20 mouse cellular contexts compared by ENCODE assay signal in genomic region chr5:149689860-149690259, GRCm38 (mm10). TPM values are rescaled to one million over a fixed set of nuclear protein-coding genes. Genes with fewer than 3 reads are reported as not detected.
DNase-seq lines count a peak whose midpoint lies in the region; ATAC-seq and TF ChIP-seq lines count a peak whose summit lies in the region.
"Had no signal": no experiment of that assay in that cellular context is flagged by ENCODE, and none has a peak within 500 bp of the region (broad histone marks: within the 10 kb centered on the region; RNA-seq: fewer than 3 reads in every experiment).

No protein-coding gene starts in this region.

- no peak for TF ChIP-seq CTCF in bone marrow macrophage, adult 2 months (IDR thresholded peaks at IDR 0.05; ENCODE audit: low read depth, low read length)

- peaks cover 7% of the 10 kb centered on the region; the same call in 1 of the 2 replicates for H3K4me1 ChIP-seq in hindbrain, embryonic 10.5 days (replicated peaks)
- no peaks in the 10 kb centered on the region for H3K4me1 ChIP-seq in hindbrain, embryonic 16.5 days (ENCODE audit: control insufficient read depth, insufficient read depth, low read depth, low read length)
- peaks cover 12% of the 10 kb centered on the region for H3K4me1 ChIP-seq in bone marrow macrophage, adult 2 months (ENCODE audit: control insufficient read depth, insufficient read depth, low read length)
- H3K4me1 ChIP-seq: heart, embryonic 12.5 days had no signal

- peak overlapping the region; percentile 12; the same call in 1 of the 2 replicates for H3K27ac ChIP-seq in hindbrain, embryonic 10.5 days
- H3K27ac ChIP-seq in hindbrain, embryonic 16.5 days (ENCODE audit: low read depth, low read length), result no peak overlapping the region
- peak overlapping the region; percentile 66 for H3K27ac ChIP-seq in bone marrow macrophage, adult 2 months (ENCODE audit: insufficient read depth, low read depth, low read length)
- 0 out of 2 replicates have a peak overlapping the region, but pooled peaks have one; percentile 8 for H3K27ac ChIP-seq in macrophage
- H3K27ac ChIP-seq: embryonic facial prominence, embryonic 10.5 days; heart, adult 2 months; hindbrain, embryonic 13.5 days had no signal

- DNase-seq in hindbrain, embryonic 10.5 days (ENCODE audit: low spot score), result no peak
- DNase-seq in A20 (ENCODE audit: low read depth, low spot score), result peak; percentile 70
- no peak for DNase-seq in B cell, adult 2 months
- no peak for DNase-seq in cerebellum, adult 8-10 months
- no peak for DNase-seq in heart, postnatal 14 days
- DNase-seq: adrenal gland, postnatal 10 days; cerebellum, adult 11-12 months; cerebellum, adult 9-11 months; cerebellum, postnatal 36 days; gastrocnemius, postnatal 36 days; heart, postnatal 36 days had no signal

- H3K79me2 ChIP-seq in macrophage (ENCODE audit: inconsistent target), result no peaks in the 10 kb centered on the region

- no peak overlapping the region for H3K4me2 ChIP-seq in hindbrain, embryonic 16.5 days (ENCODE audit: low read length)
- H3K4me2 ChIP-seq: heart, embryonic 12.5 days; hindbrain, embryonic 13.5 days had no signal

- intact Hi-C loops in heart, postnatal 14 days (cut with DNase I), result no loop called here

- H3K36me3 ChIP-seq in hindbrain, embryonic 10.5 days, result no peaks in the 10 kb centered on the region
- H3K36me3 ChIP-seq in hindbrain, embryonic 16.5 days (ENCODE audit: control insufficient read depth, insufficient read depth, low read length), result no peaks in the 10 kb centered on the region
- H3K36me3 ChIP-seq in macrophage (ENCODE audit: inconsistent target), result no peaks in the 10 kb centered on the region
- H3K36me3 ChIP-seq: heart, embryonic 12.5 days; hindbrain, embryonic 13.5 days had no signal

- ATAC-seq in hindbrain, embryonic 16.5 days, result no peak
- ATAC-seq: forebrain, embryonic 14.5 days; intestine, postnatal 0 days had no signal

- no peak overlapping the region for H3K9ac ChIP-seq in hindbrain, embryonic 16.5 days (ENCODE audit: low read depth, low read length)
- H3K9ac ChIP-seq: heart, embryonic 12.5 days; hindbrain, embryonic 13.5 days had no signal

- 74% methylated on average over 5 of the region's 5 CpGs for WGBS in hindbrain, embryonic 10.5 days
- WGBS in hindbrain, embryonic 16.5 days, result 80% methylated on average over 5 of the region's 5 CpGs
- 30% methylated on average over 5 of the region's 5 CpGs for WGBS in macrophage (ENCODE audit: missing documents)

- no peaks in the 10 kb centered on the region for H3K27me3 ChIP-seq in hindbrain, embryonic 10.5 days (ENCODE audit: insufficient read depth, poor library complexity, severe bottlenecking)
- H3K27me3 ChIP-seq in hindbrain, embryonic 16.5 days (replicated peaks; ENCODE audit: control insufficient read depth, insufficient read depth, low read length), result no peaks in the 10 kb centered on the region
- H3K27me3 ChIP-seq: heart, embryonic 12.5 days; hindbrain, embryonic 13.5 days had no signal

- no peak overlapping the region for H3K4me3 ChIP-seq in hindbrain, embryonic 10.5 days
- H3K4me3 ChIP-seq in hindbrain, embryonic 16.5 days (ENCODE audit: low read length), result no peak overlapping the region
- H3K4me3 ChIP-seq in bone marrow macrophage, adult 2 months (ENCODE audit: insufficient read depth, low read length), result no peak overlapping the region
- H3K4me3 ChIP-seq in macrophage (ENCODE audit: inconsistent target), result no peak overlapping the region
- H3K4me3 ChIP-seq: embryonic facial prominence, embryonic 10.5 days; heart, adult 2 months; heart, embryonic 12.5 days; hindbrain, embryonic 13.5 days had no signal

- TF ChIP-seq POLR2A in bone marrow macrophage, adult 2 months (IDR thresholded peaks at IDR 0.05; ENCODE audit: borderline replicate concordance, low read depth, low read length), result no peak

- 0 out of 2 replicates have a peak, but pooled peaks cover 5% of the 10 kb centered on the region for H3K9me3 ChIP-seq in hindbrain, embryonic 10.5 days
- no peaks in the 10 kb centered on the region for H3K9me3 ChIP-seq in hindbrain, embryonic 16.5 days (ENCODE audit: control insufficient read depth, low read length)
- H3K9me3 ChIP-seq: embryonic facial prominence, embryonic 10.5 days; hindbrain, embryonic 13.5 days had no signal

RNA-seq across cellular contexts. Expression of gene B3glct, which starts 11.8 kb away (rescaled TPM):
- polyA plus RNA-seq in hindbrain, embryonic 10.5 days (2016; fragmentation: Nextera tagmentation; extraction: Ambion mirVana), result 11.9 and 14.9 TPM in 2 replicates
- 13.8 and 16.0 TPM in 2 replicates for polyA plus RNA-seq in hindbrain, embryonic 16.5 days (2015; fragmentation: Nextera tagmentation; extraction: Ambion mirVana)
- 12.2 and 12.7 TPM in 2 replicates for polyA plus RNA-seq in bone marrow macrophage, adult 2 months (2012; ENCODE audit: insufficient read depth, insufficient read length, missing spikeins)
- 1 to 10 TPM in 24 of 26 experiments, under 1 TPM in 2; 0.77 to 6.7 (median 2.8) TPM for total RNA-seq in macrophage (2018; cell fraction: chromatin; rRNA removed)
- total RNA-seq in macrophage (2018; cell fraction: cytosol; rRNA removed), result 1 to 10 TPM; 1.9 to 6.5 (median 4.1) TPM
- 10 to 100 TPM in 1 of 26 experiments, 1 to 10 TPM in 25; 1.7 to 13.7 (median 5.6) TPM for total RNA-seq in macrophage (2018; cell fraction: nucleus; rRNA removed)
- polyA plus RNA-seq in macrophage (2018), result 4.1 to 7.5 TPM (median 4.4 TPM) in 3 replicates
- 1 to 10 TPM; 6.7 to 7.0 TPM for total RNA-seq in heart, postnatal 14 days (2021)

RNA-seq across cellular contexts. Expression of gene Hsph1, which starts 53.7 kb away (rescaled TPM):
- polyA plus RNA-seq in hindbrain, embryonic 10.5 days (2016; fragmentation: Nextera tagmentation; extraction: Ambion mirVana), result 95.4 and 120 TPM in 2 replicates
- 97.7 and 105 TPM in 2 replicates for polyA plus RNA-seq in hindbrain, embryonic 16.5 days (2015; fragmentation: Nextera tagmentation; extraction: Ambion mirVana)
- 22.8 and 26.0 TPM in 2 replicates for polyA plus RNA-seq in bone marrow macrophage, adult 2 months (2012; ENCODE audit: insufficient read depth, insufficient read length, missing spikeins)
- total RNA-seq in macrophage (2018; cell fraction: chromatin; rRNA removed), result 10 to 100 TPM in 19 of 26 experiments, 1 to 10 TPM in 7; 6.1 to 48.6 (median 13.8) TPM
- 10 to 100 TPM; 11.7 to 41.6 (median 24.5) TPM for total RNA-seq in macrophage (2018; cell fraction: cytosol; rRNA removed)
- total RNA-seq in macrophage (2018; cell fraction: nucleus; rRNA removed), result 10 to 100 TPM in 21 of 26 experiments, 1 to 10 TPM in 5; 3.9 to 46.6 (median 17.5) TPM
- polyA plus RNA-seq in macrophage (2018), result 16.7 to 40.2 TPM (median 31.8 TPM) in 3 replicates
- total RNA-seq in heart, postnatal 14 days (2021), result 10 to 100 TPM; 23.0 to 28.5 TPM
